Mouse (Mus musculus) thymus, postnatal 4 days (tissue): Measurements from ENCODE around the gene Il2rb.

Experiments
- DNase-seq: peaks from one replicate; pipeline ENCODE4 v3.0.0; 2021

Il2rb gene

GRCm38 (mm10) chr15:78494968-78495406 is at the start of gene Il2rb:
Gene Il2rb, minus strand, starts transcription at chr15:78495271.
- DNase-seq = peak; percentile 41

- DNase-seq = no peak
Measured at GRCm38 (mm10) chr15:78544561-78545001, 49.5 kb upstream of the Il2rb start, which contains the start of gene Sstr3. Gene Sstr3, minus strand, starts transcription at chr15:78544685.

GRCm38 (mm10) chr15:78544041-78544440 is 49.0 kb upstream of the Il2rb start:
- DNase-seq = no peak

GRCm38 (mm10) chr15:78542767-78543303 is 47.8 kb upstream of the Il2rb start:
- DNase-seq = no peak

- no peak for DNase-seq
Measured at GRCm38 (mm10) chr15:78542098-78542766, 47.2 kb upstream of the Il2rb start.

- no peak for DNase-seq
Measured at GRCm38 (mm10) chr15:78541606-78542005, 46.5 kb upstream of the Il2rb start.

GRCm38 (mm10) chr15:78541036-78541435 is 46.0 kb upstream of the Il2rb start:
- no peak for DNase-seq

- DNase-seq = no peak
Measured at GRCm38 (mm10) chr15:78535723-78536421, 40.8 kb upstream of the Il2rb start.

GRCm38 (mm10) chr15:78533346-78533835 is 38.3 kb upstream of the Il2rb start:
- no peak for DNase-seq

- DNase-seq = no peak
Measured at GRCm38 (mm10) chr15:78532566-78533345, 37.7 kb upstream of the Il2rb start.

GRCm38 (mm10) chr15:78531901-78532469 is 36.9 kb upstream of the Il2rb start:
- peak; percentile 98 for DNase-seq

- DNase-seq = no peak
Measured at GRCm38 (mm10) chr15:78531451-78531720, 36.3 kb upstream of the Il2rb start.

- DNase-seq = no peak
Measured at GRCm38 (mm10) chr15:78530671-78531450, 35.8 kb upstream of the Il2rb start, which contains the start of gene C1qtnf6. Gene C1qtnf6, minus strand, starts transcription at chr15:78531416.

- DNase-seq = no peak
Measured at GRCm38 (mm10) chr15:78530141-78530540, 35.1 kb upstream of the Il2rb start.

GRCm38 (mm10) chr15:78529428-78529990 is 34.4 kb upstream of the Il2rb start:
- peak; percentile 30 for DNase-seq

- peak; percentile 45 for DNase-seq
Measured at GRCm38 (mm10) chr15:78528726-78529411, 33.8 kb upstream of the Il2rb start.

- peak; percentile 64 for DNase-seq
Measured at GRCm38 (mm10) chr15:78527973-78528372, 32.9 kb upstream of the Il2rb start.

- DNase-seq = no peak
Measured at GRCm38 (mm10) chr15:78524163-78524562, 29.1 kb upstream of the Il2rb start.

- DNase-seq = no peak
Measured at GRCm38 (mm10) chr15:78521892-78522291, 26.8 kb upstream of the Il2rb start.

- no peak for DNase-seq
Measured at GRCm38 (mm10) chr15:78521331-78521730, 26.3 kb upstream of the Il2rb start.
